Mouse (Mus musculus) embryonic facial prominence, embryonic 10.5 days (tissue): ENCODE results near the gene Gm4131. TPM values are rescaled to one million over a fixed set of nuclear protein-coding genes. Genes with fewer than 3 reads are reported as not detected.

Experiments
- DNase-seq: peaks from one replicate; pipeline ENCODE4 v3.0.0-alpha.2; 2017; ENCODE audit warnings: low spot score
- H3K27ac ChIP-seq: fragments of 300-500 bp; sonication (generic); replicated peaks from 2 replicates; pipeline ENCODE4 v1.5.1; 2016; ENCODE audit warnings: mild to moderate bottlenecking
- H3K27me3 ChIP-seq: fragments of 300-500 bp; sonication (generic); replicated peaks from 2 replicates; pipeline ENCODE4 v1.6.1; 2016; ENCODE audit warnings: low read depth, mild to moderate bottlenecking; ENCODE audit not compliant: poor library complexity, severe bottlenecking
- H3K36me3 ChIP-seq: fragments of 300-500 bp; sonication (generic); replicated peaks from 2 replicates; pipeline ENCODE4 v1.6.1; 2016; ENCODE audit warnings: mild to moderate bottlenecking, moderate library complexity
- H3K4me1 ChIP-seq: fragments of 300-500 bp; sonication (generic); 2 replicates; pipeline ENCODE4 v1.6.1; 2016
- H3K4me3 ChIP-seq: fragments of 300-500 bp; sonication (generic); 2 replicates; pipeline ENCODE4 v1.5.1; 2016; ENCODE audit warnings: mild to moderate bottlenecking, moderate library complexity
- H3K9me3 ChIP-seq: fragments of 300-500 bp; sonication (generic); 2 replicates; pipeline ENCODE4 v1.6.1; 2016; ENCODE audit warnings: mild to moderate bottlenecking
- WGBS: fragments of 180-500 bp; shearing (Covaris S2); methylation state at CpG from one replicate; pipeline ENCODE4 v1.1.7; 2016; 5-methylcytosine and 5-hydroxymethylcytosine counted together
- polyA plus RNA-seq: library from polyadenylated mRNA; unstranded; fragments of >200 nt; fragmentation: Nextera tagmentation; extraction: Ambion mirVana; gene quantifications from 2 replicates; pipeline ENCODE4 v1.2.1, GENCODE M21; 2016

The Gm4131 gene
- polyA plus RNA-seq, 1 experiment from 2014 or later: not detected

DNA sequence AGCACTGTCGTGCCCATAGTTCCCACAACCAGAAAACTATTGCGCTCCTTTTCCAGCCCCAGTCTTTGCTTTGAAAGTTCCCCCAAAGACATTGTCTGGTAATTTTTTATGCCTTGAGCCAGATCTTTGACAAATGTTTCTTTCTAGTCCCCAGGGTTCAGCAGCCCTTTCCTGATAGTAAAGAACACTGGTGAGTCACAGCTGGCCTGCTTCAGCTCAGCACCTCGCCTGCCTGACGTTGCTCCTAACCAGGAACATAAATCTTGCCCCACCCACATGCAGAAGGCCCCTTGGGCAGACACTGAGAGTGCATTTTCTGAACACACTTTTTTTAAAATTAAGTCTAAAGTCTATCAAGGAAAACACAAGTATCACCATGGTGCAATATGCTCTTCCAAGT lies 3.6 kb upstream of the Gm4131 start:
- H3K4me3 ChIP-seq: no peak overlapping the region

DNA sequence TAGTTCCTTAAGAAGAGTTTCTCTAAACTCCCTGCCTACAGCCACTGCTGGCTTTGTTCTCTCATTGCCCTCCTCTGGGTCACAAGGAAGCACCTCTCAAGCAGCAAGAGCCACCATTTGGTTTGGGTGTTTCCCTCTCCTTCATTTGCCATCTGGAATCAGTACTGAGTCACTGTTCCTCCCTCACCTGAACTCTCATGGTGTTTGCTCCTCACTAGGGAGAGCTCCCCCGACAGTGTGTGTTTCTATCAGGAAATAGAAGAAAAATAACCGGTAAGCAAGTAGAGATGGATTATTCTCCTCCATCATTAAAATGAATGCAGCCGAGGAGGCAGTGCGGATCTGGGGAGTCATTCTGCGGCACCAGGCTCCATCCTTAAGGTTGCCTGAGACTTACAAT lies 2.7 kb upstream of the Gm4131 start:
- Histone ChIP-seq H3K27me3 (no peaks in the 10 kb centered on the region), H3K36me3 (no peaks in the 10 kb centered on the region), H3K27ac (no peak overlapping the region), H3K9me3 (no peaks in the 10 kb centered on the region), H3K4me1 (peaks cover 12% of the 10 kb centered on the region), H3K4me3 (no peak overlapping the region)
- no peak for DNase-seq
- WGBS: 88% methylated on average over 5 of the region's 5 CpGs

More for the DNA sequence above, 3.6 kb upstream of the Gm4131 start:
- Histone ChIP-seq H3K36me3 (no peaks in the 10 kb centered on the region), H3K27me3 (no peaks in the 10 kb centered on the region), H3K4me1 (peaks cover 13% of the 10 kb centered on the region), H3K9me3 (no peaks in the 10 kb centered on the region), H3K27ac (no peak overlapping the region)
- 65% methylated on average over 4 of the region's 4 CpGs for WGBS
- DNase-seq: no peak

DNA sequence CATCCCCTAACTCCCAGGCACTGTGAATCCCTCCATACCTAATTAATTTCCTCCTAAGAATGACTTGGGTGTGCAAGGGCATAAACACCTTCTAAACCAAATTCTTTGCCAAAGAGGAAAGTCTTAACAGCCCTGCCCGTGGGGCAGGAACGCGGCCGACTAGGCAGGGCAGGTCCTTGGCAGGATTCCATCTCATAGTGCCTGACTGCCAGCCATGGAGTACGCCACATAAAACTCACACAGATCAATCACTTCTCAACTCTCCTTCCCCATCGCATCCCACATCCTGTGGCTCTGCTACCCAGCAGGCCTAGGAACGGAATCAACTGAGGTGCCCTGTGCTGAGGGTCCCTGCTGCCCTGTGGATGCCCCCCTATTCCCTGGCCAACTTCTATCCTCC lies 3.0 kb downstream of the Gm4131 start:
- H3K4me1 ChIP-seq: peaks cover 8% of the 10 kb centered on the region
- 0 out of 2 replicates have a peak, but pooled peaks cover 4% of the 10 kb centered on the region for H3K27me3 ChIP-seq
- H3K36me3 ChIP-seq: no peaks in the 10 kb centered on the region
- no peak overlapping the region for H3K27ac ChIP-seq
- DNase-seq: no peak
- 84% methylated on average over 7 of the region's 7 CpGs for WGBS
- no peak overlapping the region for H3K4me3 ChIP-seq
- no peaks in the 10 kb centered on the region for H3K9me3 ChIP-seq

DNA sequence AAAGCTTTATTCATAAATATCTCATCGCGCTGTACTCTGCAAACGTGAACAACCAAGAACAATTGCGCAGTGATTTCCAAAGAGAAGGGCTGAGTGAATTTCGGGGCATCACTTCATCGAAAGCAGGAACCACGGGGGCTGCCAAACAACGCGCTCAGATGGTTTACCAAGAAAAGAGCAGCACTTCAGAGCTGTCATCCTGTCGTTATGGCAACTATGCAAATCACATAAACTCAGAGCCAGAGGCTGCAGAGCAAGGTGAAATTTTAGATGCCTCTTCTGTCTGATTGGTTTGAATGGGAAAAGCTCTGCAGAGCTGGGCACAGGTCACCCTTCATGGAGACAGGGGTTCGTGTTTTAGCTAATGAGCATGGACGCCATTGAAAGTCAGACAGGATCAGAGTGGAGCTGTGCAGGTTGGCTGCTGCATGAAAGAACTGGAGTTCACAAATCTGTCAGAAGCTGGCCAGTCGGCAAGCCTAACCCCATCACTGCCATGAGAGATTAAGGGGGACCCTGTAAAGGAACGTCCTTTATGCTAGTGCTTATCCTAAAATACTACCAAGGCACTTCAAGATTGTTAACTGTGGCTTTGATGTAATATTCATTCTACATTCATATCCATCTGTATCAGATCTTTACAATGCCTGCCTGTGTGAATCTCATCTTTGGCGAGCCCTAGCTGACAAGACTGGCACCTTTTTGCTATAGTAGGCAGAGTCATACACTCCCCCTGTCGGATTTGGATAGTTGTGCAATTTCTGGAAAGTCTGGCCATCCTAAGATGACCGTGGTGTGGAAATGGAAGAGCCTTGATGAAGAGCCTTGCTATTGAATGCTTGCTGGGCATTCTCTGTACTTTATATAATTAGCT lies 4.6 kb downstream of the Gm4131 start:
- peaks cover 8% of the 10 kb centered on the region for H3K4me1 ChIP-seq
- DNase-seq: peak; percentile 14
- H3K27ac ChIP-seq: no peak overlapping the region
- H3K36me3 ChIP-seq: no peaks in the 10 kb centered on the region
- 64% methylated on average over 17 of the region's 17 CpGs for WGBS
- H3K9me3 ChIP-seq: no peaks in the 10 kb centered on the region
- no peak overlapping the region for H3K4me3 ChIP-seq
- peaks cover 18% of the 10 kb centered on the region for H3K27me3 ChIP-seq

DNA sequence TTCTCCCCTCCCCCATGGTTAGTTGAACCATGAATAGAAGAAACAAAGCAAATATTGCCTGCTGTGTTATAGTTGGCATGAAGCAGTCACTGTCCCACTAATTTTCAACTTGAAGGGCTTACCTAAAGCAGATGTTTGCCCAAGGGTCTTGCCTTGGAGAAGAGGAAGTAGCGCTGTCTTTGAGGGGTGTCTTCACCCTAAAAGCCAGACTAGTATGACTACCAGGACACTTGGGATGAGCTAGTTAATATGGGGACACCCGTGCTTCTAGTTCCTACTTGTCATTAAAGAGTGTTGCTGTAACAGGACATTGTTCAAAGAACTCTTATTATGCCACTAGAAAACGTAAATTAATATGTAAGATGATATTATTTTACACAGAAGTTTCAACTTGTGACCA lies 9.6 kb downstream of the Gm4131 start:
- peaks cover 56% of the 10 kb centered on the region for H3K27me3 ChIP-seq

DNA sequence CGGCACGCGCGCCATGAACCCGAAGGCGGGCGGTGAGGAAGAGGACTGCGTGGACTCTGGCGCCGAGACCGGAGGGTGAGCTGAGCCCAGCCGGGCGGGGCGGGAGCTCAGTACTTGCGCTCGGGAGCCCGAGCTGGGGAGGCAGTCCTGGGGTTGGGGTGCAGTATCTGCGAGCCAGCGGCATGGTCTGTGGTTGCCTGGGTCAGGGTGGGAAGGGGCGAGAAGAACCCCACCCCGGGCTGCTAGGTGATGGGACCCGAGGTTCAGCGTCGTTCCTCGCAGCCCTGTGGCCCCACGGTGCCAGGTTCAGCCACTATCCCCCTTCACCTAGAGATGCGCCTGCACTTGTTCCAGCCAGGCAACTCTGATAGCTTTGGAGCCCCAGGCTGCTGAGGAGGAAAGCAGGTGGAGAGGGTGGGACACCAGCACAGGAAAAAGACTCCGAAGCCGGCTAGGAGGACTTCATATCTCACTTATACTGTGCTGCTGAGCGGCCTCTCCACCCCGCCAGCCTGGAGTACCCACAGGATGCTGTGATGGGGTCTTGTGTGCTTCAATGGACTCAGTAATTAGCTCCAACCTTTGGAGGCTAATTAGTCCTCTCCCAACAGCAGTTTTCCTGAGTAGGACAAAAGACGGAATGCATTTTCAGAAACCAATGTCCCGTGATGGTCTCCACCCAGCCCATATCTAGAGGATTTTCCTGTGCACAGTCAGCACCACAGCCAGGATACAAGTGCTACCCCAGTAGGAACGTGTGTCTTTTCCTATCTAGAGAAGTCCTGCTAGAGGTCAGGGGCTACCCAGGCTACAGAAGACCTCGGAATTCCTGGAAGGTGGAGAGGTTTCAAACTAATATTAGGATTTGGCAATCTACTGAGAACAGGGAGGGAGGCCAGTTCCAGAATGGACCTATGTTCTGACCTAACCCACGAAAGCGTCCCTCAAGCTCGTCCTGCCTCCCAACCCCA lies 10.6 kb downstream of the Gm4131 start:
- no peak for DNase-seq
- Histone ChIP-seq H3K4me1 (peaks cover 16% of the 10 kb centered on the region), H3K27me3 (peaks cover 56% of the 10 kb centered on the region), H3K27ac (peak overlapping the region; percentile 80), H3K4me3 (peak overlapping the region; percentile 75), H3K9me3 (no peaks in the 10 kb centered on the region), H3K36me3 (no peaks in the 10 kb centered on the region)
- WGBS: 11% methylated on average over 38 of the region's 38 CpGs

More for the DNA sequence above, 9.6 kb downstream of the Gm4131 start:
- Histone ChIP-seq H3K4me1 (peaks cover 23% of the 10 kb centered on the region), H3K9me3 (no peaks in the 10 kb centered on the region), H3K27ac (no peak overlapping the region), H3K4me3 (no peak overlapping the region), H3K36me3 (no peaks in the 10 kb centered on the region)
- DNase-seq: no peak
- WGBS: 75% methylated on average over 3 of the region's 3 CpGs

DNA sequence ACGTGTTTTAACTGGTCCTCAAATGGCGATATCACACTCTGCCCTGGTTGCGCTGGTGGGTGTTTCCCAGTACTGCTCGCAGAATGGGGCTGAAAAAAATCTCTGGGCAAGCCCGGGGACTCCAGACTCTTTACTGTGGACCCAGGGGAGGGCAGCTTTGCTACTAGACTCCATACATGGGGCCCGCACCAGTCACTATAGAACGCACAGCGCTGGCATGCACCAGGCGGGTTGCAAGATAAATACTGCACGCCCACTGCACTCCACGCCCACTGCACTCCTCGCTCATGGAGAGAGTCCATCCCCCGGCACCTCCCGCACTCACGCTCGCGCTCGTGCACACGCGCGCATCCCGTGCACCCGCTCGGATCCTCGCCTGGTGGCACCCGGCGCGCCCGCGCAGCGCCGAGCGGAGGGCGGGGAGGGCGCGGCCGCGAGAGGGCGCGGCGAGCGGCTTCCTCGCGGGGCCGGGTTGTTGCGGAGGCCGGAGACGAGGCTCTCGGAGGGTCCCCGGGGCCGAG lies 11.4 kb downstream of the Gm4131 start, which contains the start of gene Fam124a:
Gene Fam124a (plus strand): TSS at position 429 of the 521 bp plus-strand sequence.
- H3K9me3 ChIP-seq: no peaks in the 10 kb centered on the region
- peak; percentile 81 for DNase-seq
- H3K27ac ChIP-seq: peak within 1 kb of the TSS; percentile 80
- H3K27me3 ChIP-seq: peaks cover 56% of the 10 kb centered on the region
- peak within 1 kb of the TSS; percentile 75 for H3K4me3 ChIP-seq
- H3K4me1 ChIP-seq: peaks cover 16% of the 10 kb centered on the region
- WGBS: 1% methylated on average over 51 of the region's 51 CpGs
- H3K36me3 ChIP-seq: no peaks in the 10 kb centered on the region

DNA sequence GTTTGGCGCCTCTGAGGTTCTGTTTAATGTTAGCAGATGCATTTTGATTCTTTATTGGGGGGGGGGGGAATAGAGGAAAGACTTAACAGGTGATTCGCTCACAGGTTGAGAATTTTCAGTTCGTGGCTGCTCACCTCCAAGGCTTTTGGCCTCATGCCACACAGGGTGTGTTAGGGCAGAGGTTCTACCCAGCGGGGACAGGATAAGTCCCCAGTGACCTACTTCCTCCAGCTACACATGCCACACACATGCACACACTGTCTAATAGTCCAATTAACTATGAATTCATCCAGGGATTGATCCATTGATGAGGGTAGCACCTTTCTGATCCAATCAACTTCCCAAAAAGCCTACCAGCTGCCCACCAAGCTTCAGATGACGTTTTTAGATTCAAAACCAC lies 12.9 kb downstream of the Gm4131 start:
- 87% methylated on average over 5 of the region's 5 CpGs for WGBS

DNA sequence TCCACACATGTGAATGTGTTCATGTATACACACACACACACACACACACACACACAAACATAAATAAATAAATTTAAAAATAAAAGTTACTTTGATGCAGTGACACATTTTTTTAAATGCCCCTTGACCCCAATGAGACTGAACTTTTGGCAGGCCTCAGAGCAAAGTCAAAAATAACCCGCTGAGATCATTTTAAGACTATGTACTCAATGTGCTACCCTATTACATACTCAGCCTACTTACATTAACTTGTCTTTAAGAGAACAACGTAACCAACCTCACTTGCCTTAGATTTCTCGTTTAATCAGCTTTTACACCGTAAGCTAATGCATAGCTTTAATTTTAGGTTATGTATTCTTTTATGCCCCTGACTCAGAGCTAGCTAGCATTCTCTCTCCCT lies 13.9 kb downstream of the Gm4131 start:
- peaks cover 16% of the 10 kb centered on the region for H3K4me1 ChIP-seq
- H3K36me3 ChIP-seq: no peaks in the 10 kb centered on the region
- DNase-seq: no peak
- 86% methylated on average over 4 of the region's 4 CpGs for WGBS
- H3K27me3 ChIP-seq: peaks cover 45% of the 10 kb centered on the region
- no peak overlapping the region for H3K27ac ChIP-seq
- H3K9me3 ChIP-seq: no peaks in the 10 kb centered on the region
- H3K4me3 ChIP-seq: no peak overlapping the region

More for the DNA sequence above, 12.9 kb downstream of the Gm4131 start:
- no peak overlapping the region for H3K27ac ChIP-seq
- H3K4me1 ChIP-seq: peaks cover 16% of the 10 kb centered on the region
- H3K36me3 ChIP-seq: no peaks in the 10 kb centered on the region
- no peaks in the 10 kb centered on the region for H3K9me3 ChIP-seq
- DNase-seq: no peak
- no peak overlapping the region for H3K4me3 ChIP-seq
- H3K27me3 ChIP-seq: peaks cover 53% of the 10 kb centered on the region

DNA sequence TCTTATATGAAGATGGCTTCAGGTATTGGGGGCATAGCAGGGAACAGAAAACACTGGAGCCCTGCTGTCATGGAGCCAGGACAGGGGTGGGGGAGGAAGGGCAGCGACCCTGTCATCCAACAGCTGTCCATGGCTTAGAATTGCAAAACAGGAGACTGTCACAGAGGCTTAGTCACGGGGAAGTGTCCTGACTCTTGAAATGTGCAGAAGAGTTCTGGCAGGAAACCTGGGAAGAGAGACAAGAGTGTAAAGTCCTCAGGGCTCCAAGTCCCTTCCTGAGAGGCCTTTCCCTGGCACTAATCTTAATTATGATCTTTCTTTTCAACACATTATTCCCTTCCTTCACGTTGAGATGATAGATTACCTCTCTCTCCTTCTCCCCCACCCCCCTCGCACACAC lies 16.6 kb downstream of the Gm4131 start:
- DNase-seq: no peak
- Histone ChIP-seq H3K4me3 (no peak overlapping the region), H3K9me3 (no peaks in the 10 kb centered on the region), H3K36me3 (no peaks in the 10 kb centered on the region), H3K4me1 (peaks cover under 1% of the 10 kb centered on the region), H3K27me3 (peaks cover 20% of the 10 kb centered on the region), H3K27ac (no peak overlapping the region)
- WGBS: 56% methylated on average over 4 of the region's 4 CpGs

DNA sequence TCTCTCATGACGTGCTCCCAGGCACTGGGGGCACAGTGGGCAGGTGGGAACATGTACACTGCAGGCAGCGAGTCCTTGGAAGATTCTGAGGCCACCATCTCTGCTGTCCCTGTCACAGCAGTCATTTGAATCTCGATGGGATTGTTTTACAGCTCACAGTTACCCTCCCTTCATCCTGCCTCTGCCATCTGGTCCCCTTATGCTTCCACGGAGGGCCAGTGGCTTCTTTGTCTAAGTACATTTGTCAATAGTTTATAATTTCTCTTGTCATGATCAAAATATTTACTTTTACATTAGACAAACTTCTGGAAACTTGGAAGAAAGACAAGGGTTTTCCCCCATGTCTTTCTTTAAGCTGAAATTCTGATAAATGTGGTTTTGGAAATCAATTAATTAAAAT lies 20.0 kb downstream of the Gm4131 start:
- Histone ChIP-seq H3K27me3 (no peaks in the 10 kb centered on the region), H3K36me3 (no peaks in the 10 kb centered on the region), H3K4me3 (no peak overlapping the region), H3K9me3 (no peaks in the 10 kb centered on the region), H3K4me1 (no peaks in the 10 kb centered on the region), H3K27ac (no peak overlapping the region)
- WGBS: 59% methylated on average over 4 of the region's 4 CpGs
- DNase-seq: no peak

DNA sequence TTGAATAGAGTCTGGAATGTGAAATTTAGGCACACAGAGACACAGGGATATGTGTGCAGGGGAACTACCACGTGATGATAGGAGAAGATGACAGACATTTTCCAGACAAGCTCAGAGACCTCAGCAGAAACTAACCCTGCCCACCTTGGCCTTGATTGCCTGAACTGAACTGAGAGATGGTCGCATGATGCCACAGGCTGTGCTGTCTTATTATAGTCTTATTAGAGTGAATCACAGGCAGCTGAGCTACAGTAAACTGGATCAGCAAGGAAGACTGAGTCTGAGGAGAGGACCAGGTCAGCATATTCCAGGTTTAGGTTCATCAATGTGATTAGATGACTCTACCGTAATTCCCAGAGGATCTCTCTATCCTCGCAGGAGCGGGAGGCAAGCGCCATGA lies 20.4 kb downstream of the Gm4131 start:
- H3K27ac ChIP-seq: no peak overlapping the region
- H3K9me3 ChIP-seq: no peaks in the 10 kb centered on the region
- no peaks in the 10 kb centered on the region for H3K27me3 ChIP-seq
- H3K4me1 ChIP-seq: no peaks in the 10 kb centered on the region
- H3K4me3 ChIP-seq: no peak overlapping the region
- H3K36me3 ChIP-seq: no peaks in the 10 kb centered on the region
- 83% methylated on average over 6 of the region's 6 CpGs for WGBS
- DNase-seq: no peak
